Mouse (Mus musculus) brown adipose tissue, adult 24 weeks (tissue): ENCODE results near the gene Mdm4. TPM values are rescaled to one million over a fixed set of nuclear protein-coding genes. Genes with fewer than 3 reads are reported as not detected.

Experiments used
- H3K27ac ChIP-seq: fragments of 200-500 bp; replicated peaks from 2 replicates; pipeline ENCODE4 v1.5.1; 2012; ENCODE audit warnings: low read depth, mild to moderate bottlenecking, low read length
- H3K4me1 ChIP-seq: fragments of 200-500 bp; 2 replicates; pipeline ENCODE4 v1.6.1; 2012; ENCODE audit warnings: low read length, mixed read lengths; ENCODE audit not compliant: control insufficient read depth, insufficient read depth, insufficient read length
- H3K4me3 ChIP-seq: fragments of 200-500 bp; 2 replicates; pipeline ENCODE4 v1.5.1; 2012; ENCODE audit warnings: low read depth, mild to moderate bottlenecking, low read length, moderate library complexity; ENCODE audit not compliant: insufficient read depth
- polyA plus RNA-seq: library from polyadenylated mRNA; stranded (reverse); fragments of >200 nt; gene quantifications from 2 replicates; pipeline ENCODE4 v1.2.4, GENCODE M21; 2012; ENCODE audit not compliant: missing spikeins, insufficient read depth, insufficient read length

Mdm4 gene
- polyA plus RNA-seq, result 12.0 and 13.5 TPM in 2 replicates

DNA sequence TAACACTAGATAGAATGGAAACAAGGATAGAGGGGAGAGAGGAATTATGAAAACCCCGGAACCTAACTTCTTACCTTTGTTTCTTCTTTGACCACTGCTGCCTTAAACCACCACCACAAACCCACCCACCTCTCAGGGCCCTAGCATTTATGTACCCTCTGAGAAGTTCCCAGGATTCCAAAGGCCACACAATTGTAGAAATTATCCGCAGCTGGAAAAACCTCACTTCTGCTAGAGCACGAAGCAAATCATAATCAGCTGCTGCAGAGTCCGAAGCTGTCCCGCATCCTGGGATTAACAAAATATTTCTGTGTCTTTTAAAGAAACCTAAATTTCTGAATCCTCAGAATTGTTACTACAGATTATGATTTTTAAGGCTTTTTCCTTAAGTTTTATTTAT is at the start of gene Mdm4:
Gene Mdm4 (minus strand): TSS at position 101 of the 400 bp plus-strand sequence.
- Histone ChIP-seq H3K4me1 (no peaks in the 10 kb centered on the region), H3K27ac (no peak within 1 kb of the TSS), H3K4me3 (no peak within 1 kb of the TSS)

GRCm38 (mm10) chr1:133080079-133080561 is 49.8 kb upstream of the Mdm4 start:
- Histone ChIP-seq H3K4me1 (peaks cover 20% of the 10 kb centered on the region), H3K4me3 (no peak overlapping the region), H3K27ac (no peak overlapping the region)

DNA sequence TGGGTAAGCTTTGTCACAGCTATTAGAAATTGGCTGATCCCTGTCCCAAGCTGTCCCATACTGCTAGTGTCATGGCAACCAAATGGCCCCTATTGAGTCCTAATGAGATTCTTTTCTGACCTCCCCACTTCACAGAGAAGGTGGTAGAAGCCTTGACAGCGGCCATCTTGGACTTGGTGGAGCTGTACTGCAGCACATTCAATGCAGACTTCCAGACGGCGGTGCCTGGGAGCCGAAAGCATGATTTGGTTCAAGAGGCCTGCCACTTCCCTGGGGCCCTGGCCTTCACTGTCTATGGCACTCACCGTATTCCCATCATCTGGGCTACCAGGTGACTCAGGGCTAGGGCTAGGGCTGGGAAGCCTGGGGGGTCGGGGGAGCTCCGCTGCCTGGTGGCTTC is 49.1 kb upstream of the Mdm4 start:
- Histone ChIP-seq H3K27ac (no peak overlapping the region), H3K4me3 (no peak overlapping the region), H3K4me1 (peaks cover 23% of the 10 kb centered on the region)

DNA sequence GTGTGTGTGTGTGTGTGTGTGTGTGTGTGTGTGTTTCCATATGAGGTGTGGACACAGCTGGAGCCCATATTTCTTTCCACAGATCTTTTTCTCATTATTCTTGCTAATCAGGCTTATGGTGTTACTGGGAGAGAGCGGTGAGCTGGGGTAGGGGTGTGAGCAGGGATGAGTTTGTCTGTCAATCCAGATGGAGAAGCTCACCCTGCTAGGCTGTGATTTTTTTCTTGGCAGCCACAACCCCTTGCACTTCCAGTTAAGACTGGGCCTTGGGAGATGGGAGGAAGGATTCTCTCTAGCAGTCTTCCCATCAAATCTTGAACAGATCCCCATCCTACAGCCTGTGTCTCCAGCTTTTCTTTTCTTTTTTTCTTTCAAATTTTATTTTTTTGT is 48.0 kb upstream of the Mdm4 start:
- Histone ChIP-seq H3K4me3 (no peak overlapping the region), H3K4me1 (peaks cover 28% of the 10 kb centered on the region), H3K27ac (no peak overlapping the region)

DNA sequence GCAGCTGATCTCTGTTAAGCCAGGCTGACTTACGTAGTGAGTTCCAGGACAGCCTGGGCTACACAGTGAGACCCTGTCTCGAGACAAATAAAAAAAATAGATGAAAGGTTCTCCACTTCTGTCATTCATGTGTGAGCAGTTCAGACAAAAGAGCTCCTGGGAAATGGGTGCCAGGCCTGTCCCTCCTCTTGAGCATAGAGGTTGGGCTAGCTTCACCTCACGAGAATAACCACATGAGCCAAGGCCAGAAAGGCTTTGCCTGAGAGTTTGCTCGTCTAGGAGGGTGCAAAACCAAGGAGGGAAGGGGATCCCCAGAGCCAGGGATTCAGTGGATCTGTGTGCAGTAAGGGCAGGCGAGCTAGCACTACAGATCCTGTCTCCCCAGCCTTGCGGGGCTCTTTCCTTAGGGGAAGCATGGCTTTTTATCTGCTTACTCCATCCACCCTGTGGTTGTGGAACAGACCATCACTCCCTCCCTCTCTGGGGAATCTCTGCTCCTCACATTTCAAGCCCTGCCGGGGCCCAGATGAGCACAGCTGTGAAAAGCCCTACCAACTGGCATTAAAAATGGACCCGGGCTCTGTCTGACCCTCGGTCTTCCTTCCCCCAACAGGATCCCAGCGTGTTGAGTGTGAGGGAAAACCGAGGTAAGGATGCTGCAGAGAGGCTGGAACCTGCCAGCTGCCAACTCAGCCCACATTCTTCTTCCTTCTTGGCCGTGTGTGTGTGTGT is 47.4 kb upstream of the Mdm4 start:
- H3K27ac ChIP-seq, result peak overlapping the region; percentile 93; the same call in 1 of the 2 replicates
- H3K4me3 ChIP-seq, result no peak overlapping the region
- peaks cover 30% of the 10 kb centered on the region for H3K4me1 ChIP-seq

DNA sequence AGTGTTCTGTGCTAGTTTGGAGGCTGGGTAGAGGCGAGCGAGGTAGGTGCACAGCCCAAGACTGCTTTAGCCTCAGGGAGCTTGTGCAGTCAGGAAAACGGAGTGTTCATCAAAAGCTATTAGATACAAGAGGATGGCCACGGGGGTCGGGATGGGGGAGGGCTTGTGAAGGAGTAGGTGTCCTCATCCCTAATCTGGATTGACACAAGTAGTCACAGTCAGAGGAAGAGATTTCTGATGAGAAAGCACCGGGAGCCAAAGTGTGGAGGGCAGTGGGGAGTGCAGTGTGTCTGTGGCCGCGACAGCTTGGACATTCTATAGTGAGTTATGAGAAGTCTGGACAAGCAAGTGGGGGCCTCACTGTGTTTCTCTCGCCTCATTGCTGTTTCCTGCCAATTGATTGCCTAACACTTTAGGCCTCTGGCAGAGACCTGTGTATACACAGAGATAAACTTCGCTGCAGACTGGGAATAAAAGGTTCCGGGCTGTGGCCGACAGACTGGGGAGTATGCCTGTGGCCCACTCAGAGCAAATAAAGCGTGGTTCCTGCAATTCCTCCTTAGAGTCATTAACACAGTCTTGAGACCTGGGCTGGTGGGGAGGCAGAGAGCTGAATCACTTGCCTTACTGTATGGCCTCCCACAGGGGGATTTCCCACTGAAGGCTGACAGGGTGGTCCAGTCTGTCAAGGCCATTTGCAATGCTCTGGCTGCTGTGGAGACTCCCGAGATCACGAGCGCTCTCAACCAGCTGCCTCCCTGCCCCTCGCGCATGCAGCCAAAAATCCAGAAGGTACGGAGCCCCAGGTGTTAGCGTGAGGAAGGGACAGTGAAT is 46.5 kb upstream of the Mdm4 start:
- Histone ChIP-seq H3K4me3 (no peak overlapping the region), H3K4me1 (peaks cover 38% of the 10 kb centered on the region), H3K27ac (peak overlapping the region; percentile 93)

DNA sequence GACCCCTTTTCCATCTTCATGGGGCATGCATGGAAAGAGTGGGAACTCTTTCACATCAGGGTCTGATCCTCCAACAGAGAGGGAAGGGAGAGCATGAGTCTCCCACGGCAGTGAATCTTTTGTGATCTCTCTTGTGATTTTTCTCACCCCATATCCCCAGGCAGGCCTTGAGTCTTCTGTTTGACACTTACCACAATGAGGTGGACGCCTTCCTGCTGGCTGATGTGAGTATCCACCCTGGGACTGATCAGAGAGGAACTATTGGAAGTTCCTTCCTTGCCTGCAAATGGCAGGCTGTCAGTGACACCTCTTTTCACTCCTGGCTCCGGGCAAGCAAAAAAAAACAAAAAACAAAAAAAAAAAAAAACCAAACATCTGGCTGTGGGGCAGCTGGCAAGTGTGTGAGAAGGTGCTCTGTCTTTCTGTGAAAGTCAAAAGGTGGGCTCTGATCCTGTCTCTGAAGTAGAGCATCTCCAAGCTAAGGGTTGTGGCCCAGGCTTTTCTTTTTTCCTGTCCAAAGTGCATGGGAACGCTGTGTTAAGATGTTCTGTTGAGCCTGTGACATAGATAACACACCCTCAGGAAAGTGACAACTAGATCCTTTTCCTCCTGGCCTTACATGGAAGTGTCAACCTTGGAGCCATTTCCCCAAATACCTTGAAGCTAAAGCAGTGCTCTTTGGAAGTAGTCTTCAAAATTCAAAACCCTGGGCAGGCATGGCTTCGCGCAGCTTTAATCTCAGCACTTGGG is 45.5 kb upstream of the Mdm4 start:
- Histone ChIP-seq H3K27ac (peak overlapping the region; percentile 93), H3K4me1 (peaks cover 48% of the 10 kb centered on the region), H3K4me3 (no peak overlapping the region)

DNA sequence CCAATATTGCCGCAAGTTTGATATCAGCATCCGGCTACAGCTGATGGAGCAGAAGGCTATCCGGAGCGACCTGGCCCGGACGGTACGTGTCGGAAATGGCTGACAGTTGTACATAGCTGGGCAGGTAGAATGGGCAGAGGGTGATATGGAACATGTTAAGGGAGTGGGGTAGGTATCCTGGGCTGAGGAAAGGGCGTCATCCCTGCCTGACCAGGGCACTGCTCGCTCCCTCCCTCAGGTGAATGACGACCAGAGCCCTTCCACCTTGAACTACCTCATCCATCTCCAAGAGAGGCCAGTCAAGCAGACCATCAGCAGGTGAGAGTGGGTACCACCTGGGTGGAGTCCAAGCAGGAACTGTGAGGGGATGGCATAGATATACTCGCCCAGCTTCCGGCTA is 44.2 kb upstream of the Mdm4 start:
- Histone ChIP-seq H3K4me3 (no peak overlapping the region), H3K4me1 (peaks cover 55% of the 10 kb centered on the region), H3K27ac (peak overlapping the region; percentile 96)

- peaks cover 63% of the 10 kb centered on the region for H3K4me1 ChIP-seq
- peak overlapping the region; percentile 96 for H3K27ac ChIP-seq
- H3K4me3 ChIP-seq, result no peak overlapping the region
These were observed 43.0 kb upstream of the Mdm4 start for GRCm38 (mm10) chr1:133073327-133073856.

DNA sequence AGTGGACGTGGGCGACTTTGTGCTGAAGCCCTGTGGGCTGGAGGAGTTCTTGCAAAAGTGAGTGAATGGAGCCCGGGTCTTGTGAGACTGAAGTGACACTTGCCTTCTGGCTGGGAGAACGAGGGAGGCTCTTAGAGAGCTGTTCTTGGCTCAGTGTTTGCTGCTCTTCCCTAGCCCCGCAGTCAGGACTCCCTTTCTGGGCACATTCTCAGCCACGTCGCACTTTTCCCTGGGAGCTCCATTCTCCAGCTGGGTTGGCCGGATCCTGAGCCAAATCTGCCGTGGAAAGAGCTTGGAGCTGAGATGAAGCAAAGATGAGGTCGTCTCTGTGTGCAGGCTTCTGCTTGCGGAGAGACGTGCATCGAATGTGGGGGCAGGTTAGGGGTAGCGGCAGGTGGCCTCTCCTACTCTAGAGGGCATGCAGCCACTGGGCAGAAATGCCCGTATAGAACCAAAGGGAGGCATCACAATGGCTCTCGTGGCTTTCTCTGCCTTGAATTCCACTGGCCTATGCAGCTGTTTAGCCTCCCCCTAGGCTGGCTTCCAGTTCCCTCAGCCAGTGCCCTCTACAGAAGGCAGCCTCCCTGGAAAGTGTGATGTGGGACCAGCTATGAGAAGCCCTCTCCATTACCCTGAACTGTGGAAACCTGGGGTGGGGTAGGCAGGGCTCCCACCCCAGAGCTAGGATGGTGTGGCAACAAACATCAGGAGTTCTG is 41.5 kb upstream of the Mdm4 start:
- no peak overlapping the region for H3K4me3 ChIP-seq
- H3K4me1 ChIP-seq, result peaks cover 57% of the 10 kb centered on the region
- peak overlapping the region; percentile 94 for H3K27ac ChIP-seq

- Histone ChIP-seq H3K4me3 (peak overlapping the region; percentile 45), H3K27ac (peak overlapping the region; percentile 95)
These were observed 39.8 kb upstream of the Mdm4 start for GRCm38 (mm10) chr1:133070157-133070556.

GRCm38 (mm10) chr1:133069275-133070120 is 39.1 kb upstream of the Mdm4 start:
- peak overlapping the region; percentile 95 for H3K27ac ChIP-seq
- H3K4me3 ChIP-seq, result peak overlapping the region; percentile 45
- peaks cover 43% of the 10 kb centered on the region for H3K4me1 ChIP-seq

More at GRCm38 (mm10) chr1:133070157-133070556, 39.8 kb upstream of the Mdm4 start:
- H3K4me1 ChIP-seq, result peaks cover 46% of the 10 kb centered on the region

DNA sequence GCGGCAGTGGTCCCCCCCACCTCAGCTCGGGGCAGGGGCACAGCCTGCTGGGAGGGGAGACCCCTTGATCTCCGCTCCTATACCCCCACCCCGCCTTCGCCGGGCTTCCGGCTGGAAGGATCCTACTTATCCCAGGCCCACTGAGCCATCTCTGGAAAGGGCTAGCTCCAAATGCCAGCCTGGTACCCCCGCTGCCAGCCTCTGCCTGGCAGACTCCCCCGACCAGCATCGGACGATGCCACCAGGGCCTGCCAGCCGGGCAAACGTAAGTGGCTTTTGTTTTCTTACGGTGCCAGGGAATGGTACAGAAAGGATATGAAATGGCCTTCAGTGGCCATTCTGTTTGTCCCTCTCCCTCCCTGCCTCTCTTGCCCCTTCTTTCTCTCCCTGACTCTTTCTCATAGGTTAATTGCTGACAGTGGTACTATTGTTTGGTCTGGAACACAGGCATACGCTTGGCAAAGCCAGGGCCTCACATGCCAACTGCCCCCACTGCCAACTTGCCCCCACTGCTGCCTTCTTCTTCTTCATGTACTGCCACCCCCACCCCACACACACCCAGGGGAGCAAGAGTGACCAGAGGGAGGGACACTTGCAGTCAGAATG is 38.4 kb upstream of the Mdm4 start:
- peaks cover 39% of the 10 kb centered on the region for H3K4me1 ChIP-seq
- H3K27ac ChIP-seq, result peak overlapping the region; percentile 95
- peak overlapping the region; percentile 45 for H3K4me3 ChIP-seq
